Mouse (Mus musculus): Measurements from ENCODE around the gene Ank. TPM values are rescaled to one million over a fixed set of nuclear protein-coding genes. Genes with fewer than 3 reads are reported as not detected.

Gene Ank
- polyA plus RNA-seq, 1 experiment = 9.7 TPM

- TF ChIP-seq CTCF (IDR thresholded peaks at IDR 0.05; ENCODE audit: low read depth, low read length) = no peak
- no peak for TF ChIP-seq EP300 (IDR thresholded peaks at IDR 0.05; ENCODE audit: insufficient read depth, low read depth, low read length)
- TF ChIP-seq POLR2A (IDR thresholded peaks at IDR 0.05; ENCODE audit: insufficient read depth, low read length) = no peak
- Histone ChIP-seq H3K27ac (ENCODE audit: insufficient read depth, low read length) (no peak overlapping the region), H3K4me1 (ENCODE audit: control insufficient read depth, insufficient read depth, low read length) (peaks cover 2% of the 10 kb centered on the region), H3K9ac (ENCODE audit: low read depth, poor library complexity, severe bottlenecking) (no peak overlapping the region), H3K4me3 (ENCODE audit: low read depth, low read length) (no peak overlapping the region), H3K36me3 (ENCODE audit: control insufficient read depth, insufficient read depth, low read length, poor library complexity, severe bottlenecking) (no peaks in the 10 kb centered on the region), H3K9me3 (replicated peaks; ENCODE audit: control insufficient read depth, insufficient read depth, low read length, poor library complexity, severe bottlenecking) (no peaks in the 10 kb centered on the region), H3K27me3 (ENCODE audit: control insufficient read depth, insufficient read depth, low read length, poor library complexity, severe bottlenecking) (no peaks in the 10 kb centered on the region)
These were observed 20.6 kb downstream of the Ank start for GRCm38 (mm10) chr15:27487059-27487458.

GRCm38 (mm10) chr15:27488042-27488441, 21.6 kb downstream of the Ank start:
- H3K9ac ChIP-seq (ENCODE audit: low read depth, poor library complexity, severe bottlenecking) = no peak overlapping the region
- no peaks in the 10 kb centered on the region for H3K36me3 ChIP-seq (ENCODE audit: control insufficient read depth, insufficient read depth, low read length, poor library complexity, severe bottlenecking)
- no peaks in the 10 kb centered on the region for H3K27me3 ChIP-seq (ENCODE audit: control insufficient read depth, insufficient read depth, low read length, poor library complexity, severe bottlenecking)
- H3K27ac ChIP-seq (ENCODE audit: insufficient read depth, low read length) = no peak overlapping the region
- H3K9me3 ChIP-seq (replicated peaks; ENCODE audit: control insufficient read depth, insufficient read depth, low read length, poor library complexity, severe bottlenecking) = no peaks in the 10 kb centered on the region
- TF ChIP-seq POLR2A (IDR thresholded peaks at IDR 0.05; ENCODE audit: insufficient read depth, low read length) (no peak), CTCF (IDR thresholded peaks at IDR 0.05; ENCODE audit: low read depth, low read length) (no peak), EP300 (IDR thresholded peaks at IDR 0.05; ENCODE audit: insufficient read depth, low read depth, low read length) (no peak)
- peaks cover 2% of the 10 kb centered on the region for H3K4me1 ChIP-seq (ENCODE audit: control insufficient read depth, insufficient read depth, low read length)
- H3K4me3 ChIP-seq (ENCODE audit: low read depth, low read length) = no peak overlapping the region

GRCm38 (mm10) chr15:27490676-27491075, 24.2 kb downstream of the Ank start:
- Histone ChIP-seq H3K4me3 (ENCODE audit: low read depth, low read length) (no peak overlapping the region), H3K4me1 (ENCODE audit: control insufficient read depth, insufficient read depth, low read length) (no peaks in the 10 kb centered on the region), H3K36me3 (ENCODE audit: control insufficient read depth, insufficient read depth, low read length, poor library complexity, severe bottlenecking) (no peaks in the 10 kb centered on the region), H3K27ac (ENCODE audit: insufficient read depth, low read length) (no peak overlapping the region), H3K27me3 (ENCODE audit: control insufficient read depth, insufficient read depth, low read length, poor library complexity, severe bottlenecking) (no peaks in the 10 kb centered on the region), H3K9me3 (replicated peaks; ENCODE audit: control insufficient read depth, insufficient read depth, low read length, poor library complexity, severe bottlenecking) (no peaks in the 10 kb centered on the region), H3K9ac (ENCODE audit: low read depth, poor library complexity, severe bottlenecking) (no peak overlapping the region)
- no peak for TF ChIP-seq POLR2A (IDR thresholded peaks at IDR 0.05; ENCODE audit: insufficient read depth, low read length)
- no peak for TF ChIP-seq EP300 (IDR thresholded peaks at IDR 0.05; ENCODE audit: insufficient read depth, low read depth, low read length)
- TF ChIP-seq CTCF (IDR thresholded peaks at IDR 0.05; ENCODE audit: low read depth, low read length) = no peak

- Histone ChIP-seq H3K36me3 (ENCODE audit: control insufficient read depth, insufficient read depth, low read length, poor library complexity, severe bottlenecking) (no peaks in the 10 kb centered on the region), H3K9ac (ENCODE audit: low read depth, poor library complexity, severe bottlenecking) (no peak overlapping the region), H3K9me3 (replicated peaks; ENCODE audit: control insufficient read depth, insufficient read depth, low read length, poor library complexity, severe bottlenecking) (no peaks in the 10 kb centered on the region), H3K27me3 (ENCODE audit: control insufficient read depth, insufficient read depth, low read length, poor library complexity, severe bottlenecking) (no peaks in the 10 kb centered on the region), H3K27ac (ENCODE audit: insufficient read depth, low read length) (no peak overlapping the region), H3K4me3 (ENCODE audit: low read depth, low read length) (no peak overlapping the region), H3K4me1 (ENCODE audit: control insufficient read depth, insufficient read depth, low read length) (no peaks in the 10 kb centered on the region)
- TF ChIP-seq CTCF (IDR thresholded peaks at IDR 0.05; ENCODE audit: low read depth, low read length) = no peak
- TF ChIP-seq EP300 (IDR thresholded peaks at IDR 0.05; ENCODE audit: insufficient read depth, low read depth, low read length) = no peak
- TF ChIP-seq POLR2A (IDR thresholded peaks at IDR 0.05; ENCODE audit: insufficient read depth, low read length) = no peak
These were observed 25.1 kb downstream of the Ank start for GRCm38 (mm10) chr15:27491425-27492070.

- Histone ChIP-seq H3K4me3 (ENCODE audit: low read depth, low read length) (no peak overlapping the region), H3K4me1 (ENCODE audit: control insufficient read depth, insufficient read depth, low read length) (no peaks in the 10 kb centered on the region), H3K27ac (ENCODE audit: insufficient read depth, low read length) (no peak overlapping the region), H3K27me3 (ENCODE audit: control insufficient read depth, insufficient read depth, low read length, poor library complexity, severe bottlenecking) (no peaks in the 10 kb centered on the region), H3K9me3 (replicated peaks; ENCODE audit: control insufficient read depth, insufficient read depth, low read length, poor library complexity, severe bottlenecking) (no peaks in the 10 kb centered on the region), H3K9ac (ENCODE audit: low read depth, poor library complexity, severe bottlenecking) (no peak overlapping the region), H3K36me3 (ENCODE audit: control insufficient read depth, insufficient read depth, low read length, poor library complexity, severe bottlenecking) (no peaks in the 10 kb centered on the region)
- TF ChIP-seq CTCF (IDR thresholded peaks at IDR 0.05; ENCODE audit: low read depth, low read length) (no peak), EP300 (IDR thresholded peaks at IDR 0.05; ENCODE audit: insufficient read depth, low read depth, low read length) (no peak), POLR2A (IDR thresholded peaks at IDR 0.05; ENCODE audit: insufficient read depth, low read length) (no peak)
These were observed 25.7 kb downstream of the Ank start for GRCm38 (mm10) chr15:27492156-27492555.

GRCm38 (mm10) chr15:27492734-27493133, 26.3 kb downstream of the Ank start:
- Histone ChIP-seq H3K4me1 (ENCODE audit: control insufficient read depth, insufficient read depth, low read length) (no peaks in the 10 kb centered on the region), H3K4me3 (ENCODE audit: low read depth, low read length) (no peak overlapping the region), H3K36me3 (ENCODE audit: control insufficient read depth, insufficient read depth, low read length, poor library complexity, severe bottlenecking) (no peaks in the 10 kb centered on the region), H3K9ac (ENCODE audit: low read depth, poor library complexity, severe bottlenecking) (no peak overlapping the region), H3K9me3 (replicated peaks; ENCODE audit: control insufficient read depth, insufficient read depth, low read length, poor library complexity, severe bottlenecking) (no peaks in the 10 kb centered on the region), H3K27me3 (ENCODE audit: control insufficient read depth, insufficient read depth, low read length, poor library complexity, severe bottlenecking) (no peaks in the 10 kb centered on the region), H3K27ac (ENCODE audit: insufficient read depth, low read length) (no peak overlapping the region)
- TF ChIP-seq CTCF (IDR thresholded peaks at IDR 0.05; ENCODE audit: low read depth, low read length) = no peak
- no peak for TF ChIP-seq EP300 (IDR thresholded peaks at IDR 0.05; ENCODE audit: insufficient read depth, low read depth, low read length)
- no peak for TF ChIP-seq POLR2A (IDR thresholded peaks at IDR 0.05; ENCODE audit: insufficient read depth, low read length)

All from ES-Bruce4 (cell line).